Mouse (Mus musculus) lung, embryonic 14.5 days (tissue): ENCODE data around the gene Slc39a8. TPM values are rescaled to one million over a fixed set of nuclear protein-coding genes. Genes with fewer than 3 reads are reported as not detected.

Source experiments
- ATAC-seq: fragments of 200-750 bp; cut with Nextera tagmentation; 2 replicates; pipeline ENCODE4 v1.8.0; 2017; ENCODE audit warnings: mild to moderate bottlenecking, moderate TSS enrichment, moderate library complexity; ENCODE audit not compliant: insufficient read depth
- DNase-seq: peaks from one replicate; pipeline ENCODE4 v3.0.0-alpha.2; 2015
- H3K27ac ChIP-seq: fragments of 300-500 bp; sonication (generic); 2 replicates; pipeline ENCODE4 v1.5.1; 2014; ENCODE audit warnings: low read depth, mild to moderate bottlenecking, moderate library complexity
- H3K27me3 ChIP-seq: fragments of 300-500 bp; sonication (generic); 2 replicates; pipeline ENCODE4 v1.6.1; 2014; ENCODE audit warnings: low read length, control low read depth; ENCODE audit not compliant: insufficient read depth
- H3K36me3 ChIP-seq: fragments of 300-500 bp; sonication (generic); 2 replicates; pipeline ENCODE4 v1.6.1; 2014; ENCODE audit warnings: control low read depth; ENCODE audit not compliant: insufficient read depth
- H3K4me1 ChIP-seq: fragments of 300-500 bp; sonication (generic); 2 replicates; pipeline ENCODE4 v1.6.1; 2014; ENCODE audit warnings: antibody characterized with exemption, control low read depth; ENCODE audit not compliant: insufficient read depth
- H3K4me2 ChIP-seq: fragments of 300-500 bp; sonication (generic); 2 replicates; pipeline ENCODE4 v1.6.1; 2014; ENCODE audit warnings: mild to moderate bottlenecking
- H3K4me3 ChIP-seq: fragments of 300-500 bp; sonication (generic); 2 replicates; pipeline ENCODE4 v1.5.1; 2014; ENCODE audit warnings: low read depth, low read length
- H3K9ac ChIP-seq: fragments of 300-500 bp; sonication (generic); 2 replicates; pipeline ENCODE4 v1.6.1; 2014
- H3K9me3 ChIP-seq: fragments of 300-500 bp; sonication (generic); 2 replicates; pipeline ENCODE4 v1.6.1; 2016; ENCODE audit warnings: low read depth, low read length, control low read depth
- CTCF ChIP-seq: IDR thresholded peaks from 2 replicates; pipeline ENCODE4 v1.5.1; 2016; ENCODE audit warnings: antibody characterized with exemption, low read depth
- WGBS: fragments of 180-500 bp; shearing (Covaris S2); extraction: QIAGEN DNeasy Blood & Tissue Kit; methylation state at CpG from one replicate; pipeline ENCODE4 v1.1.7; 2014; 5-methylcytosine and 5-hydroxymethylcytosine counted together
- polyA plus RNA-seq: library from polyadenylated mRNA; unstranded; fragments of >200 nt; fragmentation: Nextera tagmentation; extraction: Ambion mirVana; gene quantifications from 2 replicates; pipeline ENCODE4 v1.2.1, GENCODE M21; 2014

The Slc39a8 gene
- polyA plus RNA-seq, 1 experiment from 2014 or later: 22.6 TPM

DNA sequence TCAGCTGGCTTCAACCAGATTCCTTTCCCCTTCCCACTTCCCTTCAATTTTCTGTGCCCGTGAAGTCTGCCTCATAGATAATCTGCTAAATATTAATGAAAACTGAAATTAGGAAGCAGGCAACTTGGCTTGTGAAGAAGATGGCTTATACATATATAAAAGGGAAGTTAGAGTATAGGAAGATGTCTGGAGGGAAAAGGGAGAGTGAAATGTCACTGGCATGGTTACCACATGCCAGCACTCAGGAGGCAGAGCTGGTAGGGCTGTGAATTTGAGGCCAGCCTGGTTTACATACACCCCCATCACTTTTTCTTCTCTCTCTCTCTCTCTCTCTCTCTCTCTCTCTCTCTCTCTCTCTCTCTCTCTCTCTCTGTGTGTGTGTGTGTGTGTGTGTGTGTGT is 8.0 kb upstream of the Slc39a8 start:
- H3K9ac ChIP-seq: no peak overlapping the region
- no peaks in the 10 kb centered on the region for H3K4me1 ChIP-seq
- H3K4me2 ChIP-seq: no peak overlapping the region
- TF ChIP-seq CTCF: no peak
- 54% methylated on average over 1 of the region's 1 CpGs for WGBS
- H3K27me3 ChIP-seq: no peaks in the 10 kb centered on the region
- no peak overlapping the region for H3K27ac ChIP-seq
- no peaks in the 10 kb centered on the region; the same call in 1 of the 2 replicates for H3K9me3 ChIP-seq
- no peaks in the 10 kb centered on the region for H3K36me3 ChIP-seq
- DNase-seq (no peak), ATAC-seq (no peak)
- H3K4me3 ChIP-seq: no peak overlapping the region

DNA sequence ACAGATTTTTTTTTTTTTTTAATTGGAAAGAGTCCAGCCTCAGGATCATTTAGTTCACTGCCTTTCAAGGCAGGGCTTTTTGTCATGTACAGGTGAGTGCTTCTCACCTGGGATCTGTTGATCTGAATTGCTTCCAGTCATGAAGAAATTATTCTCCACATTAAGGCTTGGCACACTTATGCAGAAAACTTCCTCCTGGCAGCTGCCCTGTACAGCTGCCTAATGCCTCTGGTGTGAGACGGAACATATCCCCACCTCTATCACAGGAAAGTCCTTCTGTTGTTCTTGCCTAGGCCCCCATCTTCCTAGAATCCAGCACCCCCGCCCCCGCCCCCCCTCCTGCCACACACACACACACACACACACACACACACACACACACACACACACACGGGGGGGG is 643 bp upstream of the Slc39a8 start:
- Histone ChIP-seq H3K27me3 (no peaks in the 10 kb centered on the region), H3K36me3 (no peaks in the 10 kb centered on the region), H3K9ac (no peak overlapping the region), H3K9me3 (no peaks in the 10 kb centered on the region), H3K27ac (no peak overlapping the region), H3K4me3 (no peak overlapping the region), H3K4me2 (peak overlapping the region; percentile 91), H3K4me1 (peaks cover 5% of the 10 kb centered on the region; the same call in 1 of the 2 replicates)
- TF ChIP-seq CTCF: no peak
- 11% methylated on average over 3 of the region's 4 CpGs for WGBS
- ATAC-seq: no peak
- peak; percentile 22 for DNase-seq

GRCm38 (mm10) chr3:135825754-135826683 is 940 bp downstream of the Slc39a8 start:
- TF ChIP-seq CTCF: peak; percentile 51
- DNase-seq (peak; percentile 80), ATAC-seq (peak; percentile 83)
- H3K4me3 ChIP-seq: peak overlapping the region; percentile 67
- H3K4me1 ChIP-seq: peaks cover 5% of the 10 kb centered on the region; the same call in 1 of the 2 replicates
- under 1% methylated on average over 57 of the region's 57 CpGs for WGBS
- H3K9me3 ChIP-seq: no peaks in the 10 kb centered on the region
- H3K36me3 ChIP-seq: no peaks in the 10 kb centered on the region
- H3K9ac ChIP-seq: peak overlapping the region; percentile 72
- no peaks in the 10 kb centered on the region for H3K27me3 ChIP-seq
- H3K4me2 ChIP-seq: peak overlapping the region; percentile 91
- H3K27ac ChIP-seq: peak overlapping the region; percentile 86

DNA sequence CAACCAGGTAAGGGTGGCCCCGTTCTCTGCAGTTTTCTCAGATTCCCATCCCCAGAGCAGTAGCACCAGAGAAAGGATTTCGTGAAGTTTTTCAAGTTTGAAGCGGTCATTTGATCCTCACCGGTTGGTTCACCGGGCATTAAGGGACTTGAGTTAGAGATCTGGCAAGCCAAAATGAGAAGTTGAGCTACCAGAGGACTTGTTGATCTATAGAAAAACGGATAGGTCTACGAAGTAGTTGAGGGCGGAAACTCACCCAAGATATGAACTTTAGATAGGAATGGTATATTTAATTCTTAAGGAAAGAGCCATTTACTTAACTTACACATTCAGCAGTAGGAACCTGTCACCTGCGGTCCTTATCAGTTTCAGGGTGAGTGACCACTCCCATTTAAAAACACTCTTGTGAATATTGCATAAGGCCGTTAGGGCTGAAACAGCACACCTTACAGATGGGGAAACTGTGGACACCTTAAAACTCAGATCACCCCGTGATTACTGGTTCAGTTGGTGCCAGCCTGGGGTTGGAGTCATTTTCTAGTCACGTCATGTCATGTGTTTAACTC is 1.7 kb downstream of the Slc39a8 start:
- H3K4me2 ChIP-seq: peak overlapping the region; percentile 91
- WGBS: 14% methylated on average over 12 of the region's 12 CpGs
- no peak for TF ChIP-seq CTCF
- H3K4me1 ChIP-seq: peaks cover 5% of the 10 kb centered on the region; the same call in 1 of the 2 replicates
- H3K4me3 ChIP-seq: peak overlapping the region; percentile 67
- no peaks in the 10 kb centered on the region for H3K27me3 ChIP-seq
- H3K27ac ChIP-seq: peak overlapping the region; percentile 86
- no peaks in the 10 kb centered on the region for H3K36me3 ChIP-seq
- peak overlapping the region; percentile 72 for H3K9ac ChIP-seq
- H3K9me3 ChIP-seq: no peaks in the 10 kb centered on the region
- DNase-seq (no peak), ATAC-seq (no peak)

- Histone ChIP-seq H3K27ac (no peak overlapping the region), H3K36me3 (no peaks in the 10 kb centered on the region), H3K4me3 (peak overlapping the region; percentile 67), H3K9me3 (no peaks in the 10 kb centered on the region), H3K9ac (no peak overlapping the region), H3K27me3 (no peaks in the 10 kb centered on the region), H3K4me2 (peak overlapping the region; percentile 91), H3K4me1 (peaks cover 5% of the 10 kb centered on the region; the same call in 1 of the 2 replicates)
- TF ChIP-seq CTCF: no peak
- no peak for DNase-seq
- ATAC-seq: no peak
- 10% methylated on average over 1 of the region's 1 CpGs for WGBS
Measured at GRCm38 (mm10) chr3:135828000-135828399, 2.9 kb downstream of the Slc39a8 start.

GRCm38 (mm10) chr3:135832496-135832895 is 7.4 kb downstream of the Slc39a8 start:
- no peak for TF ChIP-seq CTCF
- no peak for DNase-seq
- 94% methylated on average over 2 of the region's 2 CpGs for WGBS

DNA sequence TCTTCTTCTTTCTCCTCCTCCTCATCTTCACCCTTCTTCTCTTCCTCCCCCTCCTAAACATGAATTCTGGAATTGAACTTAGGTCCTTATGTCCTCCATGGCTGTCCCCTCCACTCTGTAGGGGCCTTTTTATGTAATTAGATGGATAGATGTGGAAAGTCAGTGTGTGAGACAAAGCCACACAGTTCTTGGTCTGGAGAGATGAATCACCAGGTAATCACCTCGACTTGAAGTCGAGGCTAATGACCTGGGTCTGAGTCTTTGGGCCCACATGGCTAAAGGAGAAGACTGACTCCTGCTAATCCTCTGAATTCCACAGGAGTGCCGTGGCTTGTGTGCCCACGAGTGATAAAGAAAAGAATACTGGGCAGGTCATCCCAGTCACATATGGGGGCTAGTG is 7.8 kb downstream of the Slc39a8 start:
- no peak for DNase-seq
- H3K4me3 ChIP-seq: no peak overlapping the region
- ATAC-seq: no peak
- no peaks in the 10 kb centered on the region for H3K36me3 ChIP-seq
- no peak for TF ChIP-seq CTCF
- no peaks in the 10 kb centered on the region for H3K27me3 ChIP-seq
- 67% methylated on average over 4 of the region's 4 CpGs for WGBS
- H3K27ac ChIP-seq: no peak overlapping the region
- H3K9me3 ChIP-seq: no peaks in the 10 kb centered on the region
- no peak overlapping the region for H3K9ac ChIP-seq
- no peak overlapping the region for H3K4me2 ChIP-seq
- H3K4me1 ChIP-seq: no peaks in the 10 kb centered on the region

More at GRCm38 (mm10) chr3:135832496-135832895, 7.4 kb downstream of the Slc39a8 start:
- ATAC-seq: no peak
- Histone ChIP-seq H3K9ac (no peak overlapping the region), H3K4me3 (no peak overlapping the region), H3K9me3 (no peaks in the 10 kb centered on the region), H3K36me3 (no peaks in the 10 kb centered on the region), H3K4me1 (no peaks in the 10 kb centered on the region), H3K27me3 (no peaks in the 10 kb centered on the region), H3K27ac (no peak overlapping the region), H3K4me2 (no peak overlapping the region)
